Mouse (Mus musculus) bone marrow macrophage, adult 2 months (primary cell): Measurements from ENCODE around the gene Abcd1. TPM values are rescaled to one million over a fixed set of nuclear protein-coding genes. Genes with fewer than 3 reads are reported as not detected.

Source experiments
- H3K27ac ChIP-seq: 2 replicates; pipeline ENCODE4 v1.5.1; 2012; ENCODE audit warnings: low read depth, low read length; ENCODE audit not compliant: insufficient read depth
- H3K4me1 ChIP-seq: 2 replicates; pipeline ENCODE4 v1.6.1; 2012; ENCODE audit warnings: low read length; ENCODE audit not compliant: control insufficient read depth, insufficient read depth
- H3K4me3 ChIP-seq: 2 replicates; pipeline ENCODE4 v1.5.1; 2012; ENCODE audit warnings: mild to moderate bottlenecking, low read length, moderate library complexity; ENCODE audit not compliant: insufficient read depth
- CTCF ChIP-seq: IDR thresholded peaks from 2 replicates; pipeline ENCODE4 v1.5.1; 2012; ENCODE audit warnings: low read depth, mild to moderate bottlenecking, low read length, moderate library complexity
- POLR2A ChIP-seq: IDR thresholded peaks from 2 replicates; pipeline ENCODE4 v1.6.1; 2012; ENCODE audit warnings: mild to moderate bottlenecking, low read depth, low read length, borderline replicate concordance
- polyA plus RNA-seq: library from polyadenylated mRNA; stranded (reverse); fragments of >200 nt; gene quantifications from 2 replicates; pipeline ENCODE4 v1.2.4, GENCODE M21; 2012; ENCODE audit not compliant: missing spikeins, insufficient read depth, insufficient read length

Gene Abcd1
- polyA plus RNA-seq, 1 experiment, result 89.1 TPM

GRCm38 (mm10) chrX:73774802-73775483 is 58.5 kb downstream of the Abcd1 start:
- TF ChIP-seq CTCF, result no peak
- no peak for TF ChIP-seq POLR2A
- Histone ChIP-seq H3K27ac (no peak overlapping the region), H3K4me3 (no peak overlapping the region), H3K4me1 (peaks cover 20% of the 10 kb centered on the region)

GRCm38 (mm10) chrX:73782227-73782626 is 65.8 kb downstream of the Abcd1 start:
- H3K27ac ChIP-seq, result peak overlapping the region; percentile 64
- no peak overlapping the region for H3K4me3 ChIP-seq
- H3K4me1 ChIP-seq, result peaks cover 25% of the 10 kb centered on the region
- TF ChIP-seq POLR2A (no peak), CTCF (no peak)

- no peak for TF ChIP-seq CTCF
- no peak for TF ChIP-seq POLR2A
These were observed 69.3 kb downstream of the Abcd1 start for GRCm38 (mm10) chrX:73785666-73786065.

GRCm38 (mm10) chrX:73786364-73787224 is 70.2 kb downstream of the Abcd1 start, which contains the start of the genes Idh3g and Ssr4:
TSS of gene Idh3g (minus strand) at chrX:73786897.
TSS of gene Ssr4 (plus strand) at chrX:73787028.
- H3K27ac ChIP-seq, result peak within 1 kb of the TSS; percentile 88
- H3K4me1 ChIP-seq, result peaks cover 28% of the 10 kb centered on the region
- TF ChIP-seq POLR2A (no peak), CTCF (no peak)
- peak within 1 kb of the TSS; percentile 82 for H3K4me3 ChIP-seq

More at GRCm38 (mm10) chrX:73785666-73786065, 69.3 kb downstream of the Abcd1 start:
- Histone ChIP-seq H3K4me1 (peaks cover 30% of the 10 kb centered on the region), H3K4me3 (peak overlapping the region; percentile 82), H3K27ac (peak overlapping the region; percentile 88)

- TF ChIP-seq POLR2A, result no peak
- no peak for TF ChIP-seq CTCF
- Histone ChIP-seq H3K4me3 (peak overlapping the region; percentile 66), H3K4me1 (peaks cover 23% of the 10 kb centered on the region), H3K27ac (peak overlapping the region; percentile 44)
These were observed 70.8 kb downstream of the Abcd1 start for GRCm38 (mm10) chrX:73787225-73787558.

Other genes with a start within 250 kb of the Abcd1 start
- 21.9 and 25.5 TPM in 2 replicates for gene Bgn, start 233.0 kb upstream of the Abcd1 start, polyA plus RNA-seq
- not detected in 2 replicates for gene Atp2b3, start 213.5 kb upstream of the Abcd1 start, polyA plus RNA-seq
- not detected in 2 replicates for gene Dusp9, start 77.2 kb upstream of the Abcd1 start, polyA plus RNA-seq
- not detected in 2 replicates for gene Pnck, start 56.5 kb upstream of the Abcd1 start, polyA plus RNA-seq
- gene Slc6a8, start 43.4 kb upstream of the Abcd1 start, polyA plus RNA-seq, result 39.8 and 41.2 TPM in 2 replicates
- 211 and 212 TPM in 2 replicates for gene Bcap31, start 422 bp upstream of the Abcd1 start, polyA plus RNA-seq
- gene Plxnb3, start 40.5 kb downstream of the Abcd1 start, polyA plus RNA-seq, result 4.3 and 4.7 TPM in 2 replicates
- gene Srpk3, start 57.8 kb downstream of the Abcd1 start, polyA plus RNA-seq, result 1.2 and 1.5 TPM in 2 replicates
- 123 and 136 TPM in 2 replicates for gene Idh3g, start 70.3 kb downstream of the Abcd1 start, polyA plus RNA-seq
- 213 and 220 TPM in 2 replicates for gene Ssr4, start 70.4 kb downstream of the Abcd1 start, polyA plus RNA-seq
- gene Pdzd4, start 108.4 kb downstream of the Abcd1 start, polyA plus RNA-seq, result not detected in 2 replicates
- not detected in 2 replicates for gene Avpr2, start 175.5 kb downstream of the Abcd1 start, polyA plus RNA-seq
- 32.0 and 36.6 TPM in 2 replicates for gene L1cam, start 179.5 kb downstream of the Abcd1 start, polyA plus RNA-seq
- gene Arhgap4, start 205.3 kb downstream of the Abcd1 start, polyA plus RNA-seq, result 102 and 106 TPM in 2 replicates
- 29.6 and 34.5 TPM in 2 replicates for gene Naa10, start 205.3 kb downstream of the Abcd1 start, polyA plus RNA-seq
- 162 and 175 TPM in 2 replicates for gene Renbp, start 214.3 kb downstream of the Abcd1 start, polyA plus RNA-seq
- 37.1 and 39.9 TPM in 2 replicates for gene Hcfc1, start 249.8 kb downstream of the Abcd1 start, polyA plus RNA-seq